In genomic region chr6:97101190-97101957, GRCm38 (mm10) we compare ENCODE assay signal across 13 mouse cellular contexts. TPM values are rescaled to one million over a fixed set of nuclear protein-coding genes. Genes with fewer than 3 reads are reported as not detected.
DNase-seq lines count a peak whose midpoint lies in the region; ATAC-seq and TF ChIP-seq lines count a peak whose summit lies in the region.
"Had no signal": no experiment of that assay in that cellular context is flagged by ENCODE, and none has a peak within 500 bp of the region (broad histone marks: within the 10 kb centered on the region; RNA-seq: fewer than 3 reads in every experiment).

No protein-coding gene starts in this region.

- H3K4me1 ChIP-seq in heart, embryonic 13.5 days: peaks cover 6% of the 10 kb centered on the region; the same call in 1 of the 2 replicates
- peaks cover 7% of the 10 kb centered on the region for H3K4me1 ChIP-seq in ES-Bruce4 (ENCODE audit: control insufficient read depth, insufficient read depth, low read length)
- peaks cover 13% of the 10 kb centered on the region for H3K4me1 ChIP-seq in limb, embryonic 13.5 days
- H3K4me1 ChIP-seq: lung, embryonic 15.5 days had no signal

- ATAC-seq in heart, embryonic 13.5 days (ENCODE audit: extremely low read depth, insufficient number of reproducible peaks, low FRiP score, low TSS enrichment): no peak
- ATAC-seq in limb, embryonic 13.5 days (ENCODE audit: low FRiP score, low read depth): no peak; the same call in 1 of the 2 replicates
- ATAC-seq: inflammation-experienced regulatory T-cells, adult 6 months had no signal

- no peak overlapping the region for H3K9ac ChIP-seq in heart, embryonic 13.5 days
- no peak overlapping the region for H3K9ac ChIP-seq in ES-Bruce4 (ENCODE audit: low read depth, poor library complexity, severe bottlenecking)
- no peak overlapping the region for H3K9ac ChIP-seq in limb, embryonic 13.5 days
- H3K9ac ChIP-seq: lung, embryonic 15.5 days had no signal

- no peak for DNase-seq in heart, postnatal 36 days
- DNase-seq in embryo, embryonic 11 days: peak; percentile 28
- no peak for DNase-seq in gastrocnemius, adult 18-20 months (ENCODE audit: low spot score)
- DNase-seq in retina, embryonic 14.5 days (ENCODE audit: low spot score): no peak
- DNase-seq in cerebellum, postnatal 10 days: no peak
- DNase-seq: thymus, postnatal 25 days had no signal

- TF ChIP-seq POLR2A in ES-Bruce4 (IDR thresholded peaks at IDR 0.05; ENCODE audit: insufficient read depth, low read length): no peak

- intact Hi-C loops in heart, postnatal 36 days (cut with DNase I): no loop called here

- H3K9me3 ChIP-seq in heart, embryonic 13.5 days: no peaks in the 10 kb centered on the region
- H3K9me3 ChIP-seq in ES-Bruce4 (replicated peaks; ENCODE audit: control insufficient read depth, insufficient read depth, low read length, poor library complexity, severe bottlenecking): no peaks in the 10 kb centered on the region
- H3K9me3 ChIP-seq in limb, embryonic 13.5 days: no peaks in the 10 kb centered on the region
- H3K9me3 ChIP-seq: lung, embryonic 15.5 days had no signal

- peaks cover 28% of the 10 kb centered on the region for H3K27me3 ChIP-seq in heart, embryonic 13.5 days (replicated peaks)
- no peaks in the 10 kb centered on the region for H3K27me3 ChIP-seq in ES-Bruce4 (ENCODE audit: control insufficient read depth, insufficient read depth, low read length, poor library complexity, severe bottlenecking)
- H3K27me3 ChIP-seq in limb, embryonic 13.5 days: peaks cover 29% of the 10 kb centered on the region

- no peak overlapping the region for H3K4me3 ChIP-seq in heart, embryonic 13.5 days
- H3K4me3 ChIP-seq in ES-Bruce4 (ENCODE audit: low read depth, low read length): peak overlapping the region; percentile 7; the same call in 1 of the 2 replicates
- H3K4me3 ChIP-seq in limb, embryonic 13.5 days: no peak overlapping the region
- H3K4me3 ChIP-seq: lung, embryonic 15.5 days had no signal

- peak; percentile 88 for TF ChIP-seq EP300 in ES-Bruce4 (IDR thresholded peaks at IDR 0.05; ENCODE audit: insufficient read depth, low read depth, low read length)

- peak overlapping the region; percentile 57 for H3K4me2 ChIP-seq in heart, embryonic 13.5 days
- peak overlapping the region; percentile 39 for H3K4me2 ChIP-seq in limb, embryonic 13.5 days (replicated peaks)
- H3K4me2 ChIP-seq: lung, embryonic 15.5 days had no signal

- H3K36me3 ChIP-seq in heart, embryonic 13.5 days: no peaks in the 10 kb centered on the region
- no peaks in the 10 kb centered on the region for H3K36me3 ChIP-seq in ES-Bruce4 (ENCODE audit: control insufficient read depth, insufficient read depth, low read length, poor library complexity, severe bottlenecking)
- H3K36me3 ChIP-seq in limb, embryonic 13.5 days: no peaks in the 10 kb centered on the region
- H3K36me3 ChIP-seq: lung, embryonic 15.5 days had no signal

- TF ChIP-seq CTCF in ES-Bruce4 (IDR thresholded peaks at IDR 0.05; ENCODE audit: low read depth, low read length): no peak

- no peak overlapping the region for H3K27ac ChIP-seq in heart, embryonic 13.5 days (replicated peaks)
- H3K27ac ChIP-seq in ES-Bruce4 (ENCODE audit: insufficient read depth, low read length): peak overlapping the region; percentile 96
- no peak overlapping the region for H3K27ac ChIP-seq in limb, embryonic 13.5 days
- H3K27ac ChIP-seq: lung, embryonic 15.5 days had no signal

- WGBS in heart, embryonic 13.5 days: 17% methylated on average over 12 of the region's 12 CpGs
- 11% methylated on average over 12 of the region's 12 CpGs for WGBS in limb, embryonic 13.5 days

RNA-seq across cellular contexts. Expression of gene Fam19a4, which starts 41.2 kb away (rescaled TPM):
- not detected in 2 replicates for polyA plus RNA-seq in heart, embryonic 13.5 days (2015; fragmentation: Nextera tagmentation; extraction: Ambion mirVana)
- not detected for total RNA-seq in heart, postnatal 36 days (2021)
- 0.35 TPM in 1 of 2 replicates, not detected in the other for polyA plus RNA-seq in ES-Bruce4 (2011; ENCODE audit: insufficient read depth, insufficient read length, low read depth, missing spikeins)
- polyA plus RNA-seq in limb, embryonic 13.5 days (2015; fragmentation: Nextera tagmentation; extraction: Ambion mirVana): 0.56 and 0.71 TPM in 2 replicates
- under 1 TPM; 0.26 to 0.37 TPM for total RNA-seq in gastrocnemius, adult 18-20 months (2021)
- total RNA-seq: neutrophil, adult 5-6 weeks had no signal
- polyA plus RNA-seq: inflammation-experienced regulatory T-cells, adult 6 months; spleen, adult 2 months had no signal

RNA-seq across cellular contexts. Expression of gene Eogt, which starts 47.6 kb away (rescaled TPM):
- polyA plus RNA-seq in heart, embryonic 13.5 days (2015; fragmentation: Nextera tagmentation; extraction: Ambion mirVana): 11.1 and 12.6 TPM in 2 replicates
- total RNA-seq in heart, postnatal 36 days (2021): 10 to 100 TPM; 14.5 to 17.0 TPM
- polyA plus RNA-seq in ES-Bruce4 (2011; ENCODE audit: insufficient read depth, insufficient read length, low read depth, missing spikeins): 28.2 and 37.9 TPM in 2 replicates
- 11.0 and 12.6 TPM in 2 replicates for polyA plus RNA-seq in limb, embryonic 13.5 days (2015; fragmentation: Nextera tagmentation; extraction: Ambion mirVana)
- 1 to 10 TPM; 4.4 to 9.2 TPM for total RNA-seq in gastrocnemius, adult 18-20 months (2021)
